Mouse (Mus musculus) bone marrow, adult 2 months (tissue): ENCODE results near the gene Fam214a.

Source experiments
- CTCF ChIP-seq: fragments of 200-500 bp; IDR thresholded peaks from 2 replicates; pipeline ENCODE4 v1.5.1; 2011; ENCODE audit warnings: low read length, control low read depth; ENCODE audit not compliant: control insufficient read depth, insufficient read depth
- POLR2A ChIP-seq: fragments of 200-500 bp; IDR thresholded peaks from 2 replicates; pipeline ENCODE4 v1.6.1; 2011; ENCODE audit warnings: low read depth, mild to moderate bottlenecking, control low read depth, low read length, borderline replicate concordance; ENCODE audit not compliant: control insufficient read depth

DNA sequence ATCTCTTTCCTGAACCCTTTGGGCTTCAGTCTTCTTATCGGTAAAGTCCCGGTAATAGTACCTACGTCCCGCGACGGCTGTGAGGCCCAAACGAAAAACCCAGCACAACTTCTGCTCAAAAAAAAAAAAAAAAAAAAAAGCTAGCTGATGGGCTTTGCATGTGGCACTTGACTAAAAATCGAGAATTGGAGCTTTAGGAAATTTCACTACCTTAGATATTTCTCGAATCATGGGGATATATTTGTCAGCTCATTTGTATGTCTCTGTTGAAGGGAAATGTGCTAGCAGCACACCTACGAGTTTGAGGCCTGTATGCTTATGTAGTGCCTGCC lies 85.6 kb downstream of the Fam214a start:
- TF ChIP-seq CTCF (no peak), POLR2A (no peak)
